Mouse (Mus musculus): ENCODE data around the gene Dsn1. TPM values are rescaled to one million over a fixed set of nuclear protein-coding genes. Genes with fewer than 3 reads are reported as not detected.
A peak's percentile ranks its signal among the peaks of the same experiment; 100 is the strongest.

The Dsn1 gene
- polyA plus RNA-seq, 1 experiment from 2014 or later = 48.7 TPM

DNA sequence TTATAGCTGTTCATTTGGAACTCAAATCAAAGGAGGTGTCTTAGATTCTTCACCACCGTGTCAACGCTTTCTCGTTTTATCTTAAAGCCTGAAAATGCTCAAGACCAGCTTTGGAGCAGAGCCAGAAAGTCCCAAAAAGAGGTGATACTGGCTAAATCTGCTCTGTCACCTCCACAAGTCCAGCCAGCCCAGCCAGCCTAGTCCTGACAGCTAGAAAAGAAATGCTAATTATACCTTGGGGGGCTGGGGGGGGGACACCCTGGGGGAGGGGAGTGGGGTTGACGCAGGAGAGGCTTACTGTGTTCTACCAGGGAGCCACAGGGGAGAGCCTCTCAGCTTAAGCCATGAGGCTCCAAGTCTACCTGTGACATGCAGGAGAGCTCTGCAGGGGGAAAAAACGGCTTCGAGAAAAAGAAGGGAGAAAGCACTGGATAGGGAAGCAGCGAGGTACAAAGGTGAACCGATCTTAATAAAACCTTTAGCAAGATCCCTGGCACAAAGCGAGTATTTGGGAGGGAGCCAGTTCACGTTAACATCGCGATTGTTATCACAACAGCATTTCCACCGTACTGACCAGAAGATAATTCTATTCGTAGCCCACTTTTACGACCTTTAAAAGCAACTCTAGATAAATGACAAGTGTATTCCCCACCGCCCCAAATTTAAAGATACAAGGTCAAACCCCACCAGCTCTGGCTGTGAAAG is 16.1 kb downstream of the Dsn1 start:
- H3K27me3 ChIP-seq (ENCODE audit: control insufficient read depth, insufficient read depth, low read length) = no peaks in the 10 kb centered on the region
- H3K9me3 ChIP-seq (ENCODE audit: control insufficient read depth, low read length) = no peaks in the 10 kb centered on the region
- peaks cover 7% of the 10 kb centered on the region for H3K4me1 ChIP-seq (ENCODE audit: control insufficient read depth, insufficient read depth, low read length)
- 0 out of 2 replicates have a peak, but pooled peaks cover 2% of the 10 kb centered on the region for H3K36me3 ChIP-seq (ENCODE audit: control insufficient read depth, insufficient read depth, low read length)
- peak overlapping the region; percentile 80 for H3K9ac ChIP-seq (ENCODE audit: low read length)
- no peak for DNase-seq (ENCODE audit: low spot score)
- H3K4me2 ChIP-seq (ENCODE audit: low read depth) = peak overlapping the region; percentile 97
- H3K27ac ChIP-seq (ENCODE audit: low read depth, low read length) = no peak overlapping the region
- no peak for ATAC-seq (ENCODE audit: insufficient read depth, low FRiP score, low TSS enrichment)
- H3K4me3 ChIP-seq (ENCODE audit: low read depth, low read length) = peak overlapping the region; percentile 93
- 4% methylated on average over 16 of the region's 16 CpGs for WGBS

DNA sequence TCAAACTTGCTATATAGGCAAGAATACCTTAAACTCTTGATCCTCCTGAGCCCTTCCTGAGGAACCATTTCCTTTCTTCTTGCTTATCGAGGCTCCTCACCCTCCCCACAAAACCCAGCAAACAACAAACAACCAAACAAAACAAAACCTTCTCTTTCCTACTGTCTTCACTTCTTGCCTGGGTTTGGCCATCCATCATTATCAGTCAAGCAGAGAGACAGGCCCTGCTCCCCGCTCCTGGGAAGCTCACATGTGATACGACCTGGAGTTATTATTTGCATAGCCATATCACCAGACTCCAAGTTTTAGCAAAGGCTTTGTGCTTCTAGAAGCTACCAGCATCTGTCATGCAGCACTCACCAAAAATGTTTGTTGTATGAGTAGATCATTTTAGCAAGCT is 19.6 kb downstream of the Dsn1 start:
- Histone ChIP-seq H3K4me3 (ENCODE audit: low read depth, low read length) (no peak overlapping the region), H3K4me2 (ENCODE audit: low read depth) (no peak overlapping the region), H3K9ac (ENCODE audit: low read length) (no peak overlapping the region), H3K9me3 (ENCODE audit: control insufficient read depth, low read length) (no peaks in the 10 kb centered on the region), H3K36me3 (ENCODE audit: control insufficient read depth, insufficient read depth, low read length) (no peaks in the 10 kb centered on the region), H3K27me3 (ENCODE audit: control insufficient read depth, insufficient read depth, low read length) (no peaks in the 10 kb centered on the region), H3K4me1 (ENCODE audit: control insufficient read depth, insufficient read depth, low read length) (peaks cover 7% of the 10 kb centered on the region), H3K27ac (ENCODE audit: low read depth, low read length) (no peak overlapping the region)
- ATAC-seq (ENCODE audit: insufficient read depth, low FRiP score, low TSS enrichment) (no peak), DNase-seq (ENCODE audit: low spot score) (no peak)
- 73% methylated on average over 3 of the region's 3 CpGs for WGBS

DNA sequence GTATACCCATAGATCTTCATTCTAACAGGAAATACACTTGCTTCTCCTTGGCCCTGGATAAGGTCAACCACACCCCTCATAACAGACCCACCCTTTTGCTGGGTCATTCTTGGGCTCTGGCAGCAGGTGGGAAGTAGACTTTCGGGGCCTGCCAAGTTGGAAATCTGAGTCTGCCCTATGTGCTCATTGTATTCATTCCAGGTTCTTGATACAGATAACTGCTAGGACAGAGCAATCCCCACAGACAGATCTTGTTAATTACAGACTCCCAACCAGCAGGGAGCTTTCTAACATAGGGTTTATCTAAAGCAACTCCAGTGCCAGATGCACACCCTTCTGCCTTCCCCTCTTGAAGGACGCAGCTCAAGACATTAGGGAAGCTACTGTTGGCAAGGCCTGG is 24.1 kb downstream of the Dsn1 start:
- H3K4me2 ChIP-seq (ENCODE audit: low read depth) = no peak overlapping the region
- ATAC-seq (ENCODE audit: insufficient read depth, low FRiP score, low TSS enrichment) = no peak
- no peaks in the 10 kb centered on the region for H3K27me3 ChIP-seq (ENCODE audit: control insufficient read depth, insufficient read depth, low read length)
- no peaks in the 10 kb centered on the region for H3K9me3 ChIP-seq (ENCODE audit: control insufficient read depth, low read length)
- H3K4me3 ChIP-seq (ENCODE audit: low read depth, low read length) = no peak overlapping the region
- 96% methylated on average over 2 of the region's 2 CpGs for WGBS
- H3K36me3 ChIP-seq (ENCODE audit: control insufficient read depth, insufficient read depth, low read length) = no peaks in the 10 kb centered on the region
- H3K4me1 ChIP-seq (ENCODE audit: control insufficient read depth, insufficient read depth, low read length) = no peaks in the 10 kb centered on the region
- H3K27ac ChIP-seq (ENCODE audit: low read depth, low read length) = no peak overlapping the region
- H3K9ac ChIP-seq (ENCODE audit: low read length) = no peak overlapping the region
- DNase-seq (ENCODE audit: low spot score) = no peak

DNA sequence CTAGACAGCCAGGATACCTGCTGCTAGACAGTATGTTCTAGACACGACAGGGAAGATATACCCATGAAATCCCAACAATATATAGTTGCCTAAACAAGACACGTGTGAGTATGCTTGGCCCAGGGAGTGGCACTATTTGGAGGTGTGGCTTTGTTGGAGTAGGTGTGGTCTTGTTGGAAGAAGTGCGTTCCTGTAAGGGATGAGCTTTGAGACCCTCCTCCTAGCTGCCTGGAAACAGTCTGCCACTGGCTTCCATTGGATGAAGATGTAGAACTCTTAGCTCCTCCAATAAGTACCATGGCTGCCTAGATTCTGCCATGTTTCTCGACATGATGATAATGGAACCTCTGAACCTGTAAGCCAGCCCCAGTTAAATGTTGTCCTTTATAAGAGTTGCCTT is 25.7 kb downstream of the Dsn1 start:
- 83% methylated on average over 4 of the region's 4 CpGs for WGBS
- Histone ChIP-seq H3K27ac (ENCODE audit: low read depth, low read length) (no peak overlapping the region), H3K27me3 (ENCODE audit: control insufficient read depth, insufficient read depth, low read length) (no peaks in the 10 kb centered on the region), H3K4me2 (ENCODE audit: low read depth) (no peak overlapping the region), H3K4me1 (ENCODE audit: control insufficient read depth, insufficient read depth, low read length) (no peaks in the 10 kb centered on the region), H3K9ac (ENCODE audit: low read length) (no peak overlapping the region), H3K4me3 (ENCODE audit: low read depth, low read length) (no peak overlapping the region), H3K36me3 (ENCODE audit: control insufficient read depth, insufficient read depth, low read length) (no peaks in the 10 kb centered on the region), H3K9me3 (ENCODE audit: control insufficient read depth, low read length) (no peaks in the 10 kb centered on the region)
- DNase-seq (ENCODE audit: low spot score) (no peak), ATAC-seq (ENCODE audit: insufficient read depth, low FRiP score, low TSS enrichment) (no peak)

DNA sequence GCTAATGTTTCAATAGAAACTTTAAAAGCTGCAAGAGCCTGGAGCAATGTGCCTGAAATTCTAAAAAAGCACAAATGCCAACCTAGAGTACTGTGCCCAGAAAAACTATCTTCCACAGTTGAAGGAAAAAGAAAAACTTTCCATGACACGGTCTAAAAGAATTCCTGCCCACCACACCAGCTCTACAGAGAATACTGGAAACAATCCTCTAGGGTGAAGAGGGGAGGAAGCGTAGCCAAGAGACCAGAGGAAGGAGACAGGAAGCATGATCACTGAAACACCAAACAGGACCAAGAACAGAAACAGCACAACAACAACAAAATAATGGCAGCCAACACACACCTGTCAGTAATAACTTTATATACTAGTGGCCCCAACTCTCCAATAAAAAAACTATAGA is 26.9 kb downstream of the Dsn1 start:
- H3K27ac ChIP-seq (ENCODE audit: low read depth, low read length) = no peak overlapping the region
- no peaks in the 10 kb centered on the region for H3K27me3 ChIP-seq (ENCODE audit: control insufficient read depth, insufficient read depth, low read length)
- WGBS = 89% methylated on average over 2 of the region's 2 CpGs
- no peak overlapping the region for H3K4me3 ChIP-seq (ENCODE audit: low read depth, low read length)
- H3K9me3 ChIP-seq (ENCODE audit: control insufficient read depth, low read length) = no peaks in the 10 kb centered on the region
- no peak for DNase-seq (ENCODE audit: low spot score)
- no peaks in the 10 kb centered on the region for H3K4me1 ChIP-seq (ENCODE audit: control insufficient read depth, insufficient read depth, low read length)
- no peaks in the 10 kb centered on the region for H3K36me3 ChIP-seq (ENCODE audit: control insufficient read depth, insufficient read depth, low read length)
- ATAC-seq (ENCODE audit: insufficient read depth, low FRiP score, low TSS enrichment) = no peak
- H3K9ac ChIP-seq (ENCODE audit: low read length) = no peak overlapping the region
- H3K4me2 ChIP-seq (ENCODE audit: low read depth) = no peak overlapping the region

DNA sequence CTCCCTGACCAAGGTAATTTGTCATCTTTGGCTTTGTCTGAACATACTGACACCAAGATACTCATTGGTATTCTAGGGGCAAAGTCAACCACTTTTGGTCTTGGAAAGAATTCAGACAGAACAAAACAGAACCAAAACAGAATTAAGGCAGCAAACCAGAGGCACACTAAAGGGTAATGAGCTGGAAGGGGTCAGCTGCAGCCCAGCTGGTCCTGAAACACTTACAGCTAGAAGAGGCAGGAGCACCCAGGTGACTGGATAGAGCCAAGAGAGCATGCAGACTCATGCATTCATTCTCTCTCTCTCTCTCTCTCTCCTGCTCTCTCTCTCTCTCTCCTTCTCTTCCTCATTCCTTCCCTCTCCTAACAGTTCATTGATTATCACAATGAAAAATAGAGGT is 30.2 kb downstream of the Dsn1 start:
- ATAC-seq (ENCODE audit: insufficient read depth, low FRiP score, low TSS enrichment) (peak; percentile 45; the same call in 1 of the 2 replicates), DNase-seq (ENCODE audit: low spot score) (peak; percentile 42)
- no peaks in the 10 kb centered on the region for H3K36me3 ChIP-seq (ENCODE audit: control insufficient read depth, insufficient read depth, low read length)
- no peak overlapping the region for H3K9ac ChIP-seq (ENCODE audit: low read length)
- H3K4me3 ChIP-seq (ENCODE audit: low read depth, low read length) = no peak overlapping the region
- no peak overlapping the region for H3K4me2 ChIP-seq (ENCODE audit: low read depth)
- no peak overlapping the region for H3K27ac ChIP-seq (ENCODE audit: low read depth, low read length)
- no peaks in the 10 kb centered on the region for H3K4me1 ChIP-seq (ENCODE audit: control insufficient read depth, insufficient read depth, low read length)
- no peaks in the 10 kb centered on the region for H3K9me3 ChIP-seq (ENCODE audit: control insufficient read depth, low read length)
- H3K27me3 ChIP-seq (ENCODE audit: control insufficient read depth, insufficient read depth, low read length) = no peaks in the 10 kb centered on the region

DNA sequence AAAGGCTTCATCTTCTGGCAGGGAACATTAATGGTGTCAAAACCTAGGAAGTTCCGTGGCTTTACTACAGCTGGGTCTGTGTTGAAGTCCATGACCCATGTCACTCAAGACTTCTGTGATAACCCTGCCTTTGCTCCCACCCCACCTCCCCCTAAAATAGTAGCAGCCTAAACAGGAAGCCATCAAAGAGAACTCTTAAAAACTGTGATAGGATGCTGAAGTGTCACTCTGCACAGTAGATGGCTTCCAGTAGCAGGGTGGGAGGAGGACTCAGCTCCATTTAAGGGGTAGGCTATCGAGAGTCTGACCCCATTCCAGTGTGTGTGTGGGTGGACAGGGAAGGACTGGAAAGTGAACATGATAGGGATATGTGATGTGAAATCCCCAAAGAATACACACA is 32.0 kb downstream of the Dsn1 start:
- H3K27me3 ChIP-seq (ENCODE audit: control insufficient read depth, insufficient read depth, low read length) = no peaks in the 10 kb centered on the region
- WGBS = 90% methylated on average over 2 of the region's 2 CpGs
- H3K27ac ChIP-seq (ENCODE audit: low read depth, low read length) = no peak overlapping the region
- no peak for ATAC-seq (ENCODE audit: insufficient read depth, low FRiP score, low TSS enrichment)
- no peak overlapping the region for H3K4me2 ChIP-seq (ENCODE audit: low read depth)
- DNase-seq (ENCODE audit: low spot score) = no peak
- H3K36me3 ChIP-seq (ENCODE audit: control insufficient read depth, insufficient read depth, low read length) = no peaks in the 10 kb centered on the region
- H3K9ac ChIP-seq (ENCODE audit: low read length) = no peak overlapping the region
- H3K4me1 ChIP-seq (ENCODE audit: control insufficient read depth, insufficient read depth, low read length) = no peaks in the 10 kb centered on the region
- no peak overlapping the region for H3K4me3 ChIP-seq (ENCODE audit: low read depth, low read length)
- no peaks in the 10 kb centered on the region for H3K9me3 ChIP-seq (ENCODE audit: control insufficient read depth, low read length)

DNA sequence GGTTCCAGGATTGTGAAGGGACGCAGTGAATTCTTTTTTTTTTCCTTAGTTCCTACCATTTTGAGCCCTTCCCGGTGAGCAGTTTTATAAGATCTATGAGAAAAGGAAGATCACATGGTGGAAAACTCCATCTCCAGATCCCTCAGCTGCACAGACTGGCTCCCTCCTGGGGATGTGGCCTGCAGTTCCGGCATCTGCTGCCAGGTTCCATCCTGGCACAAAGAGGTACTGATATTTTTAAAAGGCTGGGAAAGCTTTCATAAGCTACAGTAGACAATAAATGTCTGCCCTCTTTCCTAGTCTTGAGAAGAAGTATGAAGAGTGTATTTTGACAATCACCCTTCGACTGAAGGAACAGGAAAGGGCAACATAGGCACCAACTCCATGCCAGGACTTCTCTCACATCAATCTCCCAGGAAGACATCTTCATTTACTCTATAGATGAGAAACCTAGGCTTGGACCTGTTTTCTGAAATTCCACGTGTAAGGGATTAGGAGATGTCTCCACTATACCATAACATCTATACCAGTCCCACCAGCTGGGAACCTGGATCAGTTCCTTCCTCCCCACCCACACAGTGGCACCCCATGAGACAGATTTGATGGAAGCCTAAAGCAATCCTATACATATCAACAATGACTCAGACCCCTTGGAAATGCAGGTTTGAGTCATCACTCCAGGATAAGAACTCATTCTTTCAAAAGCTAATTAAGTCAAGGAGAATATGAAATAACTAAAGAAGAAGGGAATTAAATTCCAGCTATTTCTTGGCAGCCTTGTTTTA is 33.4 kb downstream of the Dsn1 start:
- Histone ChIP-seq H3K4me2 (ENCODE audit: low read depth) (no peak overlapping the region), H3K4me1 (ENCODE audit: control insufficient read depth, insufficient read depth, low read length) (no peaks in the 10 kb centered on the region), H3K4me3 (ENCODE audit: low read depth, low read length) (no peak overlapping the region), H3K9me3 (ENCODE audit: control insufficient read depth, low read length) (no peaks in the 10 kb centered on the region), H3K36me3 (ENCODE audit: control insufficient read depth, insufficient read depth, low read length) (no peaks in the 10 kb centered on the region), H3K27me3 (ENCODE audit: control insufficient read depth, insufficient read depth, low read length) (no peaks in the 10 kb centered on the region), H3K27ac (ENCODE audit: low read depth, low read length) (no peak overlapping the region), H3K9ac (ENCODE audit: low read length) (no peak overlapping the region)
- no peak for DNase-seq (ENCODE audit: low spot score)
- no peak for ATAC-seq (ENCODE audit: insufficient read depth, low FRiP score, low TSS enrichment)
- 88% methylated on average over 5 of the region's 5 CpGs for WGBS

DNA sequence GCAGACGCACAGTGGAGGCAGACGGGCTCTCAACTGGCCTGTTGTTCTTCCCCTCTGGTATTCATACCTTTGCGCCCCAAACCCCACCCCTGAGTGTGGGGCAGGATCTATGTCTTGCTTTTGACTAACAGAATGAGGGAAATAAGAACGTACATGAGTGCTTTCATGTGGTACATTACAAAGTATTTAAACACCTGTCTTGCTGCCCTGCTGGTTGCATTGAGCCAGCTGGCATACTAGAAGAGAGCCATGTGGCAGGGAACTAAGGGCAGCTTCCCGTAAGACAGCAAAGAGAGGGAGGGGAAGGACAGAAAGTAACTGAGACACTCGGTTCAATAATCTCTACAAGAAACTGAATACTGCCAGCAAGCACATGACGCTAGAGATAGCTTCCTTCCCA is 36.7 kb downstream of the Dsn1 start:
- Histone ChIP-seq H3K4me1 (ENCODE audit: control insufficient read depth, insufficient read depth, low read length) (no peaks in the 10 kb centered on the region), H3K4me2 (ENCODE audit: low read depth) (no peak overlapping the region), H3K27me3 (ENCODE audit: control insufficient read depth, insufficient read depth, low read length) (no peaks in the 10 kb centered on the region), H3K27ac (ENCODE audit: low read depth, low read length) (no peak overlapping the region), H3K9ac (ENCODE audit: low read length) (no peak overlapping the region), H3K9me3 (ENCODE audit: control insufficient read depth, low read length) (no peaks in the 10 kb centered on the region), H3K4me3 (ENCODE audit: low read depth, low read length) (no peak overlapping the region), H3K36me3 (ENCODE audit: control insufficient read depth, insufficient read depth, low read length) (no peaks in the 10 kb centered on the region)
- ATAC-seq (ENCODE audit: insufficient read depth, low FRiP score, low TSS enrichment) (no peak), DNase-seq (ENCODE audit: low spot score) (no peak)
- WGBS = 82% methylated on average over 7 of the region's 7 CpGs
